ENCODE assay signal across 29 mouse cellular contexts in the genomic region with DNA sequence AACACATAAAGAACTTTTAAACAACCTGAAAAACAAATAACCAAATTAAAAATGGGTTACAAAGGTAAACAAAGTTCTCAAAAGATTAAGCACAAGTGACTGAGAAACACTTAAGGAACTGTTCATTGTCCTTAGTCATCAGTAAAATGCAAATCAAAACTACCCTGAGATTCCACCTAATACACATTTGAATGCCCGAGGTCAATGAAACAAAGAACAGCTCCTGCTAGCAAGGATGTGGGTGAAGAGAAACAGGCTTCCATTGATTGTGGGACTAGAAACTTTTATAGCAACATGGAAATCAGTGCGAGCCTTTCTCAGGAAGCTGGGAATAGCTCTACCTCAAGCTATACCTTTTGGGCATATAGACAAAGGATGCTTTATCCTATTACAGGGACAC.
"Had no signal": no experiment of that assay in that cellular context is flagged by ENCODE, and none has a peak within 500 bp of the region (broad histone marks: within the 10 kb centered on the region; RNA-seq: fewer than 3 reads in every experiment).

No protein-coding gene starts in this region.

- H3K4me2 ChIP-seq: heart, embryonic 13.5 days; heart, embryonic 15.5 days; hindbrain, embryonic 13.5 days; hindbrain, embryonic 15.5 days; kidney, embryonic 15.5 days; limb, embryonic 12.5 days; liver, embryonic 11.5 days; liver, embryonic 13.5 days; liver, embryonic 15.5 days had no signal

- H3K4me3 ChIP-seq: gastrocnemius, adult 2 months; heart, embryonic 10.5 days; heart, embryonic 13.5 days; heart, embryonic 15.5 days; hindbrain, embryonic 13.5 days; hindbrain, embryonic 15.5 days; kidney, embryonic 15.5 days; left cerebral cortex, adult 2 months; limb, embryonic 10.5 days; limb, embryonic 12.5 days; liver, embryonic 13.5 days; liver, embryonic 15.5 days had no signal

- H3K36me3 ChIP-seq: heart, embryonic 10.5 days; heart, embryonic 13.5 days; heart, embryonic 15.5 days; hindbrain, embryonic 13.5 days; hindbrain, embryonic 15.5 days; kidney, embryonic 15.5 days; limb, embryonic 10.5 days; limb, embryonic 12.5 days; liver, embryonic 13.5 days; liver, embryonic 15.5 days had no signal

- H3K27ac ChIP-seq: gastrocnemius, adult 2 months; heart, embryonic 10.5 days; heart, embryonic 13.5 days; heart, embryonic 15.5 days; hindbrain, embryonic 13.5 days; hindbrain, embryonic 15.5 days; hindbrain, postnatal 0 days; kidney, embryonic 15.5 days; kidney, postnatal 0 days; left cerebral cortex, adult 2 months; limb, embryonic 10.5 days; limb, embryonic 12.5 days; liver, embryonic 13.5 days; liver, embryonic 15.5 days had no signal

- DNase-seq: gastrocnemius, adult 2 months; gastrocnemius, postnatal 10 days; gastrocnemius, postnatal 25 days; heart, adult 18-20 months; heart, postnatal 14 days; heart, postnatal 36 days; kidney, adult 11 months; kidney, adult 2 months; kidney, adult 9 months; kidney, postnatal 14 days; kidney, postnatal 36 days; layer of hippocampus, adult 9-11 months; layer of hippocampus, postnatal 36 days; liver; liver, embryonic 13.5 days had no signal

- H3K27me3 ChIP-seq: heart, embryonic 13.5 days; heart, embryonic 15.5 days; hindbrain, embryonic 13.5 days; hindbrain, embryonic 15.5 days; kidney, embryonic 15.5 days; limb, embryonic 12.5 days; liver, embryonic 13.5 days; liver, embryonic 15.5 days had no signal

- H3K9ac ChIP-seq: heart, embryonic 13.5 days; heart, embryonic 15.5 days; hindbrain, embryonic 13.5 days; hindbrain, embryonic 15.5 days; kidney, embryonic 15.5 days; limb, embryonic 12.5 days; liver, embryonic 13.5 days; liver, embryonic 15.5 days had no signal

- H3K4me1 ChIP-seq: heart, embryonic 10.5 days; heart, embryonic 13.5 days; heart, embryonic 15.5 days; hindbrain, embryonic 13.5 days; hindbrain, embryonic 15.5 days; kidney, embryonic 15.5 days; limb, embryonic 10.5 days; limb, embryonic 12.5 days; liver, embryonic 13.5 days; liver, embryonic 15.5 days had no signal

- H3K9me3 ChIP-seq: heart, embryonic 10.5 days; heart, embryonic 13.5 days; heart, embryonic 15.5 days; hindbrain, embryonic 13.5 days; hindbrain, embryonic 15.5 days; kidney, embryonic 15.5 days; limb, embryonic 10.5 days; limb, embryonic 12.5 days; liver, embryonic 13.5 days; liver, embryonic 15.5 days had no signal

- ATAC-seq: hindbrain, postnatal 0 days; intestine, embryonic 16.5 days had no signal
